Mouse (Mus musculus) limb, embryonic 11.5 days (tissue): Measurements from ENCODE around the gene Platr17. TPM values are rescaled to one million over a fixed set of nuclear protein-coding genes. Genes with fewer than 3 reads are reported as not detected.
"Not testable (repeated sequence)": the region's sequence is repeated elsewhere in the genome, so short reads cannot be mapped to it uniquely, and the experiment has no call there.

Source experiments
- ATAC-seq: fragments of 200-750 bp; cut with Nextera tagmentation; 2 replicates; pipeline ENCODE4 v1.8.0; 2017; ENCODE audit warnings: low read depth; ENCODE audit not compliant: insufficient number of reproducible peaks, low FRiP score, low TSS enrichment
- DNase-seq: peaks from one replicate; pipeline ENCODE4 v3.0.0-alpha.2; 2015; ENCODE audit warnings: low spot score
- H3K27ac ChIP-seq: fragments of 300-500 bp; sonication (generic); replicated peaks from 2 replicates; pipeline ENCODE4 v1.5.1; 2014; ENCODE audit warnings: low read depth, mild to moderate bottlenecking, low read length
- H3K27me3 ChIP-seq: fragments of 300-500 bp; sonication (generic); 2 replicates; pipeline ENCODE4 v1.6.1; 2014; ENCODE audit warnings: mild to moderate bottlenecking, low read length, mixed read lengths; ENCODE audit not compliant: control insufficient read depth, insufficient read depth
- H3K36me3 ChIP-seq: fragments of 300-500 bp; sonication (generic); 2 replicates; pipeline ENCODE4 v1.6.1; 2014; ENCODE audit warnings: mild to moderate bottlenecking, low read length, moderate library complexity, mixed read lengths; ENCODE audit not compliant: control insufficient read depth, insufficient read depth
- H3K4me1 ChIP-seq: fragments of 300-500 bp; sonication (generic); 2 replicates; pipeline ENCODE4 v1.6.1; 2014; ENCODE audit warnings: low read length, mixed read lengths; ENCODE audit not compliant: control insufficient read depth, insufficient read depth
- H3K4me2 ChIP-seq: fragments of 300-500 bp; sonication (generic); 2 replicates; pipeline ENCODE4 v1.6.1; 2014; ENCODE audit warnings: low read depth, mild to moderate bottlenecking, moderate library complexity; ENCODE audit not compliant: severe bottlenecking
- H3K4me3 ChIP-seq: fragments of 300-500 bp; sonication (generic); 2 replicates; pipeline ENCODE4 v1.5.1; 2014; ENCODE audit warnings: low read depth, low read length
- H3K9ac ChIP-seq: fragments of 300-500 bp; sonication (generic); 2 replicates; pipeline ENCODE4 v1.6.1; 2014; ENCODE audit warnings: mild to moderate bottlenecking, low read length
- H3K9me3 ChIP-seq: fragments of 300-500 bp; sonication (generic); 2 replicates; pipeline ENCODE4 v1.6.1; 2016; ENCODE audit warnings: low read length; ENCODE audit not compliant: control insufficient read depth
- WGBS: fragments of 180-500 bp; shearing (Covaris S2); extraction: QIAGEN DNeasy Blood & Tissue Kit; methylation state at CpG from one replicate; pipeline ENCODE4 v1.1.7; 2014; 5-methylcytosine and 5-hydroxymethylcytosine counted together
- polyA plus RNA-seq: library from polyadenylated mRNA; unstranded; fragments of >200 nt; fragmentation: Nextera tagmentation; extraction: Ambion mirVana; gene quantifications from 2 replicates; pipeline ENCODE4 v1.2.1, GENCODE M21; 2014

The Platr17 gene
- polyA plus RNA-seq: 0.19 and 0.48 TPM in 2 replicates

- H3K4me2 ChIP-seq, H3K27ac ChIP-seq, H3K9me3 ChIP-seq, H3K9ac ChIP-seq, H3K4me3 ChIP-seq, H3K4me1 ChIP-seq, H3K27me3 ChIP-seq, ATAC-seq, DNase-seq, H3K36me3 ChIP-seq: not testable (repeated sequence)
- 28% methylated on average over 4 of the region's 4 CpGs for WGBS
Observed at GRCm38 (mm10) chr17:33904835-33905234, at the start of gene Platr17. Gene Platr17, plus strand, starts transcription at chr17:33905135.

DNA sequence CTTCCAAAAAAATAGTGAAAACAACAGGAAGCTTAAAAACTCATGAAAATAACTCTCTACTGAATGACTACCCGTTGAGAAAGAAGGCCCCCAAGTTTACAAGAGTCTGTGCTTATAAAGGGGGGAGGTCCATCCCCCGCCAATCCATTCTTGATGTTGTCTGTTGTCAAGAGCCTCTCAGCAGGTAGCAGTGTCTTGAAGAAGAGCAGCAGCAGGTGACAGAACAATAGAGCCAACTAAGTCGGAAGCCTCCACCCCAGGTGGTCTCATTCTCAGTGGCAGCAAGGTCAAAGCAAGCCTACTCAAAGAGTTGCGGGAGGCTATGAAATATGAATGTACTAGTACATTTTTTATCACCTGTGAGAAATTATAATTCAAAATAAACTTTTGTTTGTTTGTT lies 47.1 kb upstream of the Platr17 start:
- 76% methylated on average over 4 of the region's 4 CpGs for whole genome bisulfite sequencing
- no peaks in the 10 kb centered on the region for H3K4me1 ChIP-seq
- DNase-seq: no peak

DNA sequence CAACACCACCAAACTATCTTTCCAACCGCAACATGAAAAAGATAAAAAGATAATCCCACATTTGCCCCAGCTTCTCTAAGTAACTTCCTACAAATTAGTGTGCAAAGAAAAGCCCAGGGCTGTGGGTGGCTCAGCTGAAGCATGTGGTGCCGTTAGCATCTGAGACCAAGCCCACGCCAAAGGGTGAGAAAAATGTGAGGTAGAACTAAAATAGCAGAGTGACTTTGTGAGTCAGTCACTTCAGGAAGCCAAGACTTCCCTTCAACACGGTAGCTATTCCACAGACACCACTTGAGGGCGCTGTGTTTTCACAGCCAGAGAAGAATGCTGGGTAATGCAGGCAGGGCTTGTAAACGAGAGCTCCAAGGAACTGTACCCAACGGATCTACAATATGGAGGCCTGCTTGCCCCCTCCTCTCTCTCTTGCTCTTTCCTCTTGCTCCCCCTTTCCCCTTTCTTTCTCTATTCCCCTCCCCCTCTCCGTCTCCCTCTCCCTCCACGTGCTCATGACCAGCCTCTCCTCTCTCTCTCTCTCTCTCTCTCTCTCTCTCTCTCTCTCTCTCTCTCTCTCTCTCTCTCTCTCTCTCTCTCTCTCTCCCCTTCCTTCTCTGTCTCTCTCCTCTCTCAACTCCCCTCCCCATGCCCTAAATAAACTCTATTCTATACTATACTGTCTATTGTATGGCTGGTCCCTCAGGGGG lies 39.5 kb upstream of the Platr17 start:
- no peak overlapping the region for H3K27ac ChIP-seq
- H3K4me1 ChIP-seq: no peaks in the 10 kb centered on the region
- no peaks in the 10 kb centered on the region for H3K27me3 ChIP-seq
- DNase-seq: peak; percentile 54
- no peak overlapping the region for H3K4me2 ChIP-seq
- WGBS: 43% methylated on average over 9 of the region's 9 CpGs
- H3K9ac ChIP-seq: no peak overlapping the region
- ATAC-seq: no peak
- no peaks in the 10 kb centered on the region for H3K36me3 ChIP-seq
- no peaks in the 10 kb centered on the region for H3K9me3 ChIP-seq
- no peak overlapping the region for H3K4me3 ChIP-seq

More for the DNA sequence above, 47.1 kb upstream of the Platr17 start:
- H3K9me3 ChIP-seq: no peaks in the 10 kb centered on the region
- H3K27me3 ChIP-seq: no peaks in the 10 kb centered on the region
- H3K27ac ChIP-seq: no peak overlapping the region
- no peak overlapping the region for H3K9ac ChIP-seq
- no peak for ATAC-seq
- no peak overlapping the region for H3K4me2 ChIP-seq
- H3K4me3 ChIP-seq: no peak overlapping the region
- H3K36me3 ChIP-seq: no peaks in the 10 kb centered on the region

GRCm38 (mm10) chr17:33873537-33873936 lies 31.4 kb upstream of the Platr17 start, which contains the start of gene Gm7029:
Gene Gm7029, plus strand, starts transcription at chr17:33873837.
- 79% methylated on average over 4 of the region's 12 CpGs for WGBS
- not testable (repeated sequence) for DNase-seq, H3K4me1 ChIP-seq, H3K27me3 ChIP-seq, H3K36me3 ChIP-seq, H3K9me3 ChIP-seq, H3K27ac ChIP-seq, H3K4me2 ChIP-seq, H3K4me3 ChIP-seq, H3K9ac ChIP-seq, ATAC-seq

DNA sequence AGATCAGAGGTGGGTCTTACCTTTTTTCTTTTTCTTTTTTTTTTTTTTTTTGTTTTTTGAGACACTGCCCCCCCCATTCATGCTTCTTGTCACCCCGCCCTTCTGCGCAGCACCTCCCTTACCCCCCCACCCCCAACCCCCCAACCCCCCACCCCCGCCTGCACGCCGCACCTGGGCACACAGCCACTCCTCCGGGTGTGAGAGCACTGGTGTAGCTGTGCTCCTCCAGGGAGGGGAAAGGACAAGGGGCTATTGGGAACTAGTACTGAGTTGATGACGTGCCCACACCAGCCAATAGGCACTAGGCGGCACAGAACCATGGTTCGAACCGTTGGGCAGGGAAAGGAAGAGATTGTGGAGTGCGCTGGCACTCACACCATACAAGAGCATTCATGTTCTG lies 30.5 kb upstream of the Platr17 start:
- 84% methylated on average over 11 of the region's 11 CpGs for WGBS
- ATAC-seq: no peak
- no peaks in the 10 kb centered on the region for H3K9me3 ChIP-seq
- no peak for DNase-seq
- H3K4me2 ChIP-seq: no peak overlapping the region
- peaks cover 7% of the 10 kb centered on the region; the same call in 1 of the 2 replicates for H3K36me3 ChIP-seq
- H3K27ac ChIP-seq: no peak overlapping the region
- H3K4me1 ChIP-seq: no peaks in the 10 kb centered on the region
- H3K4me3 ChIP-seq: no peak overlapping the region
- no peak overlapping the region for H3K9ac ChIP-seq
- H3K27me3 ChIP-seq: no peaks in the 10 kb centered on the region

DNA sequence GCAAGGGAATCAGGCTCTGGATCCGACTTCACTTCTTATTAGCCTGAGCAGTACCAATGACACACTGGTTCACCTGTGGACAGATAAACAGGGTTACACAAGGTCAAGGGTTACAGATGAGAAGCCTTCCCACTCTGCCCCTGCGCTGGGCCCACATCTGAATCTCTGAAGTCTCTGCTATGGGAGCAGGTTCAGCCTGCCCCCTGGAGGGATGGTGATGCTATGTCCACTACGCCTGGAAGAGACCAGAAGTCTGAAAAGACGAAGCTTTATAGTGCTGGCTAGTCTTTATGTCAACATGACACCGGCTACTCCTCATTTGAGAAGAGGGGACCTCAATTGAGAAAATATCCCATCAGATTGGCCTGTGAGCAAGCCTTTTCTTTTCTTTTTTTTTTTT lies 29.1 kb upstream of the Platr17 start:
- peaks cover 13% of the 10 kb centered on the region; the same call in 1 of the 2 replicates for H3K36me3 ChIP-seq
- H3K27me3 ChIP-seq, H3K27ac ChIP-seq, H3K4me3 ChIP-seq, H3K4me1 ChIP-seq, H3K9ac ChIP-seq, H3K9me3 ChIP-seq, H3K4me2 ChIP-seq, ATAC-seq: not testable (repeated sequence)
- 82% methylated on average over 5 of the region's 5 CpGs for WGBS
- peak; percentile 26 for DNase-seq

DNA sequence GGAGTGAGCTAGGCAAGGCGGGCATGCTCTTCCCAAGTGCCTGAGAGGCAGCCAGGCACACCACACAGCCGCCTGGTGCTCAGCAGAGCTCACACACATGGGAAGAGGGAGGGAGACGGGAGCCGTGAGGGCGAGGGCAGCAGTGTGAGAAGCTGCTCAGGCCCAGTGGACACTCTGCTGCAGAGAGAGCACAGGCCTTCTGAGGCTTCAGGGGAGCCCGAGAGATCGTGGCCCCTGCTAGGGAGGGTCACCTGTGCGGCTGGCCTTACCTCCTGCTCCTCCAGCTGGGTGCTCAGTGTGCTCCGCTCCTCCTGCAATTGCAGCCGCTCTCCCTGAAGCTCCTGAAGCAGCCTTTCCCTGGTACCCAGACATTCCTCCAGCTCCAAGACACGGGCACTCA lies 20.6 kb upstream of the Platr17 start:
- H3K9ac ChIP-seq, H3K4me1 ChIP-seq, H3K27me3 ChIP-seq, H3K27ac ChIP-seq, DNase-seq, ATAC-seq, H3K4me2 ChIP-seq, H3K4me3 ChIP-seq, H3K9me3 ChIP-seq: not testable (repeated sequence)
- peaks cover 22% of the 10 kb centered on the region for H3K36me3 ChIP-seq
- WGBS: 86% methylated on average over 9 of the region's 11 CpGs

GRCm38 (mm10) chr17:33887802-33888201 lies 17.1 kb upstream of the Platr17 start:
- not testable (repeated sequence) for H3K4me3 ChIP-seq, H3K36me3 ChIP-seq, H3K27ac ChIP-seq, H3K9ac ChIP-seq, DNase-seq, H3K9me3 ChIP-seq, H3K4me2 ChIP-seq, H3K27me3 ChIP-seq, H3K4me1 ChIP-seq, ATAC-seq
- 62% methylated on average over 2 of the region's 2 CpGs for WGBS

DNA sequence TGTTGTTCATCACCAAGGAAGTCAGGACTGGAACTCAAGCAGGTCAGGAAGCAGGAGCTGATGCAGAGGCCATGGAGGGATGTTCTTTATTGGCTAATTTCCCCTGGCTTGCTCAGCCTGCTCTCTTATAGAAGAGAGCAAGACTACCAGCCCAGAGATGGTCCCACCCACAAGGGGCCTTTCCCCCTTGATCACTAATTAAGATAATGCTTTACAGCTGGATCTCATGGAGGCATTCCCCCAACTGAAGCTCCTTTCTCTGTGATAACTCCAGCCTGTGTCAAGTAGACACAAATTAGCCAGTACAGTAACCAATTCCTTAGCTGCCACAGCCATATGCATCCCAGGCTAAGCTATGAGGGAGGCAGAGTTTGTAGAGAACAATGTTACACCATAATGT lies 16.7 kb upstream of the Platr17 start:
- DNase-seq, H3K36me3 ChIP-seq, H3K27ac ChIP-seq, H3K4me3 ChIP-seq, H3K27me3 ChIP-seq, ATAC-seq, H3K4me2 ChIP-seq, H3K9me3 ChIP-seq, H3K9ac ChIP-seq, H3K4me1 ChIP-seq: not testable (repeated sequence)
